Mouse (Mus musculus): ENCODE results near the gene Btrc.
A peak's percentile ranks its signal among the peaks of the same experiment; 100 is the strongest.
"Not testable (repeated sequence)": the region's sequence is repeated elsewhere in the genome, so short reads cannot be mapped to it uniquely, and the experiment has no call there.

Gene Btrc

GRCm38 (mm10) chr19:45535929-45536328 is 172.4 kb downstream of the Btrc start:
- no peak for DNase-seq

GRCm38 (mm10) chr19:45537505-45537904 is 174.0 kb downstream of the Btrc start:
- peak; percentile 30 to 70 for DNase-seq

GRCm38 (mm10) chr19:45540657-45541408 is 177.3 kb downstream of the Btrc start:
- no peak for DNase-seq

- peak in 1 of 2 experiments; percentile 30 for DNase-seq
These were observed 178.0 kb downstream of the Btrc start for GRCm38 (mm10) chr19:45541409-45542041.

GRCm38 (mm10) chr19:45542061-45542460 is 178.5 kb downstream of the Btrc start:
- DNase-seq = no peak

GRCm38 (mm10) chr19:45544152-45544924 is 180.8 kb downstream of the Btrc start:
- peak in 1 of 2 experiments; percentile 29 for DNase-seq

GRCm38 (mm10) chr19:45544925-45545321 is 181.4 kb downstream of the Btrc start:
- DNase-seq = peak; percentile 59 to 78

GRCm38 (mm10) chr19:45548196-45548595 is 184.7 kb downstream of the Btrc start:
- DNase-seq = not testable (repeated sequence)

- no peak for DNase-seq
These were observed 185.8 kb downstream of the Btrc start for GRCm38 (mm10) chr19:45549128-45549915.

GRCm38 (mm10) chr19:45549948-45550347 is 186.4 kb downstream of the Btrc start:
- DNase-seq = no peak

GRCm38 (mm10) chr19:45552187-45552586 is 188.7 kb downstream of the Btrc start:
- DNase-seq = no peak

GRCm38 (mm10) chr19:45554136-45554535 is 190.6 kb downstream of the Btrc start:
- DNase-seq = no peak

GRCm38 (mm10) chr19:45560153-45560890 is 196.8 kb downstream of the Btrc start, which contains the start of the genes Poll and Gm17018:
Gene Poll (minus strand): TSS chr19:45560531.
Gene Gm17018 (plus strand): TSS chr19:45560615.
- DNase-seq = peak; percentile 65 to 76

- DNase-seq = no peak
These were observed 202.6 kb downstream of the Btrc start for GRCm38 (mm10) chr19:45565925-45566715.

- no peak for DNase-seq
These were observed 203.8 kb downstream of the Btrc start for GRCm38 (mm10) chr19:45567367-45567766.

GRCm38 (mm10) chr19:45573033-45573432 is 209.5 kb downstream of the Btrc start:
- DNase-seq = no peak

GRCm38 (mm10) chr19:45573861-45574267 is 210.3 kb downstream of the Btrc start:
- peak; percentile 63 to 78 for DNase-seq

- DNase-seq = no peak
These were observed 210.9 kb downstream of the Btrc start for GRCm38 (mm10) chr19:45574339-45574898.

- peak; percentile 45 to 51 for DNase-seq
These were observed 211.6 kb downstream of the Btrc start for GRCm38 (mm10) chr19:45574941-45575631.

GRCm38 (mm10) chr19:45575632-45576001 is 212.1 kb downstream of the Btrc start:
- DNase-seq = no peak
